Mouse (Mus musculus): Measurements from ENCODE around the gene Scamp2. TPM values are rescaled to one million over a fixed set of nuclear protein-coding genes. Genes with fewer than 3 reads are reported as not detected.

Scamp2 gene
- polyA plus RNA-seq, 1 experiment, result 79.2 TPM

DNA sequence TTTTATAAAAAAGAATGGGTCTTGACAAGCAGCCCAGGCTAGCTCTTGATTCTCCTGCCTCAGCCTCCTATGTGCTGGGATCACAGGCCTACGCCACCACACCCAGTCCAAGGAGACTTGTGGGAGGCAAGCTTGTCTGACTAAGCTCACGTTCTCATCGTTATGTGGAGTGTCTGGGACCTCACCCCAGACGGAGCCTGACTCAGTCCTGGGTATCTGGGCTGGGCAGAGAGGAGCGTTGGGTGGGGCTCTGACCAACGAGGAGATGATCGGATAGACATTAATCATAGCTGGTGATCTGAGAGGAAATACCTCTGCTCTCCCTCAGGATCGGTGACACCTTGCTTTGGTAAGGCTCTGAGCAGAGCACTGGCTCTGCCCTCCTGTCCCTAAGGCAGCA is 58.1 kb downstream of the Scamp2 start:
- Histone ChIP-seq H3K4me3 (ENCODE audit: extremely low read depth, insufficient read depth, insufficient read length) (no peak overlapping the region), H3K27me3 (ENCODE audit: control insufficient read depth, insufficient read depth, low read length) (no peaks in the 10 kb centered on the region), H3K27ac (ENCODE audit: insufficient read depth, low read length) (no peak overlapping the region), H3K36me3 (ENCODE audit: control insufficient read depth, insufficient read depth, low read length) (no peaks in the 10 kb centered on the region), H3K4me1 (ENCODE audit: control insufficient read depth, insufficient read depth, insufficient read length) (peaks cover 4% of the 10 kb centered on the region; the same call in 1 of the 2 replicates)
- 78% methylated on average over 8 of the region's 8 CpGs for WGBS
- DNase-seq (ENCODE audit: low read depth in 1 of 2, low spot score in 2 of 2), result no peak
- TF ChIP-seq POLR2A (IDR thresholded peaks at IDR 0.05; ENCODE audit: low read depth, low read length) (no peak), CTCF (IDR thresholded peaks at IDR 0.05; ENCODE audit: extremely low read depth, insufficient read depth, insufficient read length, insufficient replicate concordance) (no peak)

DNA sequence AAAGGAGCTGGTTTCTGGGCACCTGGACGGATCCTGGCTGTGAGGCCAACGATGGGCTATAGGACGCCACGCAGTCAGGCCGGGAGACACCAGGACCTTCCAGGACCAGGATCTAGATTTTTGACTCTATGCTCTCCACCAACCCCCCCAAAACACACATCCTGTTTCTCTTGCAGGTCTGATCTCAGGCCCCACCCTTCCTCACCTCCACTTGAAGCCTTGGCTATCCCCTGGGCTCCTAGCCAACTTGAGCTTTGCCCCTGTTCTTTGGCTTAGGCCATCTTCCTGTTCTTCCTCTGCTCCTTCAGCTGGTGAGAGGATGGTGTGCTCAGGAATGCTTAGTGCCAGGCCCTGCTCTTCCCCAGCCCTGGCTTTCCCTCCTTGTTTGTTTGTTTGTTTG is 59.9 kb downstream of the Scamp2 start, which contains the start of gene Lman1l:
TSS of gene Lman1l (minus strand) at position 101 of the 400 bp plus-strand sequence.
- H3K4me1 ChIP-seq (ENCODE audit: control insufficient read depth, insufficient read depth, insufficient read length), result peaks cover 4% of the 10 kb centered on the region; the same call in 1 of the 2 replicates

DNA sequence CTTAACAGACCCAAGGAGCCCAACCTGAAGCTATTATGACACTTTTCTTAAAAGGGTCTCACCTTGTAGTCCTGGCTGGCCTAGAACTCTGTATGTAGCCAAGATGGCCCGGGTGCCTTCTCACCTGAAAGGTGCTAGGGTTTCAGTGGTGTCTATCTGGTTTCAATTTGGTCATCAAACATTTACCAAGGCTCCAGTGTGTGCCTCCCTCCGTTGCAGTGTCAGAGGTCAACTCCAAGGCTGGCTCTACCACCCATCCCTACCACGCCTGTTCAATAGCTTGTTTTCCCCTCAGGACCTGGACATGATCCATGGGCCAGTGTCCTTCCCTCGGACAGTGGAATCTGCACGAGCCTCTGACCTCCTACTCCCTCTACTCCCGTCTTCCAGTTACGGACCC is 63.6 kb downstream of the Scamp2 start:
- DNase-seq (ENCODE audit: low read depth in 1 of 2, low spot score in 2 of 2), result no peak
- no peak overlapping the region for H3K27ac ChIP-seq (ENCODE audit: insufficient read depth, low read length)
- no peak for TF ChIP-seq CTCF (IDR thresholded peaks at IDR 0.05; ENCODE audit: extremely low read depth, insufficient read depth, insufficient read length, insufficient replicate concordance)
- TF ChIP-seq POLR2A (IDR thresholded peaks at IDR 0.05; ENCODE audit: low read depth, low read length), result no peak
- H3K27me3 ChIP-seq (ENCODE audit: control insufficient read depth, insufficient read depth, low read length), result no peaks in the 10 kb centered on the region
- 92% methylated on average over 7 of the region's 7 CpGs for WGBS
- no peak overlapping the region for H3K4me3 ChIP-seq (ENCODE audit: extremely low read depth, insufficient read depth, insufficient read length)
- H3K36me3 ChIP-seq (ENCODE audit: control insufficient read depth, insufficient read depth, low read length), result peaks cover 45% of the 10 kb centered on the region
- peaks cover 4% of the 10 kb centered on the region; the same call in 1 of the 2 replicates for H3K4me1 ChIP-seq (ENCODE audit: control insufficient read depth, insufficient read depth, insufficient read length)

More for the DNA sequence above, 59.9 kb downstream of the Scamp2 start, which contains the start of gene Lman1l:
- H3K36me3 ChIP-seq (ENCODE audit: control insufficient read depth, insufficient read depth, low read length), result peaks cover 11% of the 10 kb centered on the region
- DNase-seq (ENCODE audit: low read depth in 1 of 2, low spot score in 2 of 2), result no peak
- 90% methylated on average over 5 of the region's 5 CpGs for WGBS
- H3K4me3 ChIP-seq (ENCODE audit: extremely low read depth, insufficient read depth, insufficient read length), result no peak within 1 kb of the TSS
- TF ChIP-seq POLR2A (IDR thresholded peaks at IDR 0.05; ENCODE audit: low read depth, low read length) (no peak), CTCF (IDR thresholded peaks at IDR 0.05; ENCODE audit: extremely low read depth, insufficient read depth, insufficient read length, insufficient replicate concordance) (no peak)
- H3K27ac ChIP-seq (ENCODE audit: insufficient read depth, low read length), result no peak within 1 kb of the TSS
- no peaks in the 10 kb centered on the region for H3K27me3 ChIP-seq (ENCODE audit: control insufficient read depth, insufficient read depth, low read length)

DNA sequence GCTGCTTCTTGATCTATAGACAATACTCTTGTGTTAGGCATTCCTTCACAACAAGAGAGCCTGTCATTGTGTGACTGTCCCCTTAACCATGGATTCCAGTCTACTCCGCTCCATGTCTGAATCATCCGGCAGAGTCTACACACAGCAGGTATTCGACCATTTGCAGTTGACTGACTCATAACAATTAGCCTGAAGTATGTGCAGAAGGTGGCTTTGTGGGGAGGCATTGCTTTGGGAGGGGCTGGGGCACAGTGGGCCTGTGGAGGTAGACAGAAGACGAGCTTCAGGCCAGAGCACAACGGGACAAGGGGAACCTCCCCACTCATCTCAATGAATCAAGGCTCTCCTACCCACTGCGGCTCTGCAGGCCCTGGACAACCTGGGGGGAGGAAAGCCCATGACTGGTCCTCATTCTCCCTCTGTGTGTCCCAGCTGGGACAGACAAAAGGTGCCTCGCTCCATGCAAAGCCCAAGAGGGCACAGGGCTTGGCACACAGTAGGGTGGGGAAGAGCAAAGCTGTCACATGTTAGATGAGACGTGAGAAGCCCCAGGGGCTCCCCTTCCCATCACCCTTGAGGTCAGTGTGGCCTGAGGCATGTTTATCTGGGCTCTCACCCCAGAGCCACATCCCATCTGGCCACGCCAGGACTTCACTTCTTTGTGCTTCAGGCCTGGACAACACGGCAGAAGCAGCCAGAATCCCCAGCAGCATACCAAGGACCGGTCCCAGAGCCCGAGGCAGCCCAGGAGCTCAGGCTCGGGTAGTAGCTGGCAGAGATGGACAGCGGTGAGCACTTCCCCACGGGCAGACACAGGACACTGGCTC is 65.1 kb downstream of the Scamp2 start:
- Histone ChIP-seq H3K27ac (ENCODE audit: insufficient read depth, low read length) (no peak overlapping the region), H3K4me3 (ENCODE audit: extremely low read depth, insufficient read depth, insufficient read length) (no peak overlapping the region), H3K4me1 (ENCODE audit: control insufficient read depth, insufficient read depth, insufficient read length) (peaks cover 5% of the 10 kb centered on the region; the same call in 1 of the 2 replicates), H3K36me3 (ENCODE audit: control insufficient read depth, insufficient read depth, low read length) (peaks cover 60% of the 10 kb centered on the region), H3K27me3 (ENCODE audit: control insufficient read depth, insufficient read depth, low read length) (no peaks in the 10 kb centered on the region)
- WGBS, result 91% methylated on average over 15 of the region's 15 CpGs
- DNase-seq (ENCODE audit: low read depth in 1 of 2, low spot score in 2 of 2), result no peak
- no peak for TF ChIP-seq POLR2A (IDR thresholded peaks at IDR 0.05; ENCODE audit: low read depth, low read length)
- TF ChIP-seq CTCF (IDR thresholded peaks at IDR 0.05; ENCODE audit: extremely low read depth, insufficient read depth, insufficient read length, insufficient replicate concordance), result no peak

DNA sequence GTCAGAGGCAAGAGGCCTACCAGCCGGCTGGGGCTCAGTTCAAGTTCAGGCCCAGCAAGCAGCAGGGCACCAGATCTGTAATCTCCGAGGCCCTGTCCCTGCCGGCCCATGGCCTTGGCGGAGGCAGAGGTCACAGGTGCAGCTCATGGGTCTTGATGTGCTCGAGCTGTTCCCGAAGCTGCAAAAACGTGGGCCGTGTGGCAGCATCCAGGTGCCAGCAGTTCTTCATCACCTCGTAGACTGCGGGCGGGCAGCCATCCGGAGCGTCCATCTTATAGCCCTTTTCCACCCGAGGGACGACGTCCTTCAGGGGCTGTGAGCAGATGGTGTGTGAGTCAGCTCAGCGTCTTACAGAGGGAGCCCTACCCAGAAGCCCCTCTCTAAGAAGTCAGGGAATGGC is 66.4 kb downstream of the Scamp2 start:
- no peak for DNase-seq (ENCODE audit: low read depth in 1 of 2, low spot score in 2 of 2)
- WGBS, result 96% methylated on average over 17 of the region's 17 CpGs
- H3K4me1 ChIP-seq (ENCODE audit: control insufficient read depth, insufficient read depth, insufficient read length), result peaks cover 7% of the 10 kb centered on the region; the same call in 1 of the 2 replicates
- no peak for TF ChIP-seq CTCF (IDR thresholded peaks at IDR 0.05; ENCODE audit: extremely low read depth, insufficient read depth, insufficient read length, insufficient replicate concordance)
- no peak for TF ChIP-seq POLR2A (IDR thresholded peaks at IDR 0.05; ENCODE audit: low read depth, low read length)
- H3K4me3 ChIP-seq (ENCODE audit: extremely low read depth, insufficient read depth, insufficient read length), result no peak overlapping the region
- no peak overlapping the region for H3K27ac ChIP-seq (ENCODE audit: insufficient read depth, low read length)
- peaks cover 69% of the 10 kb centered on the region for H3K36me3 ChIP-seq (ENCODE audit: control insufficient read depth, insufficient read depth, low read length)
- H3K27me3 ChIP-seq (ENCODE audit: control insufficient read depth, insufficient read depth, low read length), result no peaks in the 10 kb centered on the region

DNA sequence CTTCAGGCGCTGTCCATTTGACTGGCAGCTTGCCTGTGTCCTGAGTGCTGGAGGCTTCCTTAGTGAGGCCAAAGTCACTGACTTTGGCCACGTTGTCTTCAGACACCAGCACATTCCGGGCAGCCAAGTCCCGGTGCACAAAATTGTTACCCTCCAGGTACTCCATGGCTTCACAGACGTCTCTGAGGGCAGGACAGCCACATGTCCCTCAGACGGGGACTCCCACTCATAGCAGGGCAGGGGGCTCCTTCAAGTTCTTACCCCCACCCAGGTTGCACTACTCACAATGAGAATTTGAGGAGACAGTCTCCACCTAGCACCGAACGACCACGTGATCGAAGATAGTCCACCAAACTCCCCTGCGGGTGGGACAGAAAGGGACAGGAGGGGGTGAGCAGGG is 67.1 kb downstream of the Scamp2 start:
- TF ChIP-seq POLR2A (IDR thresholded peaks at IDR 0.05; ENCODE audit: low read depth, low read length) (no peak), CTCF (IDR thresholded peaks at IDR 0.05; ENCODE audit: extremely low read depth, insufficient read depth, insufficient read length, insufficient replicate concordance) (no peak)
- no peak overlapping the region for H3K4me3 ChIP-seq (ENCODE audit: extremely low read depth, insufficient read depth, insufficient read length)
- WGBS, result 94% methylated on average over 11 of the region's 11 CpGs
- no peaks in the 10 kb centered on the region for H3K27me3 ChIP-seq (ENCODE audit: control insufficient read depth, insufficient read depth, low read length)
- peaks cover 70% of the 10 kb centered on the region for H3K36me3 ChIP-seq (ENCODE audit: control insufficient read depth, insufficient read depth, low read length)
- DNase-seq (ENCODE audit: low read depth in 1 of 2, low spot score in 2 of 2), result no peak
- H3K4me1 ChIP-seq (ENCODE audit: control insufficient read depth, insufficient read depth, insufficient read length), result peaks cover 8% of the 10 kb centered on the region; the same call in 1 of the 2 replicates
- no peak overlapping the region for H3K27ac ChIP-seq (ENCODE audit: insufficient read depth, low read length)

DNA sequence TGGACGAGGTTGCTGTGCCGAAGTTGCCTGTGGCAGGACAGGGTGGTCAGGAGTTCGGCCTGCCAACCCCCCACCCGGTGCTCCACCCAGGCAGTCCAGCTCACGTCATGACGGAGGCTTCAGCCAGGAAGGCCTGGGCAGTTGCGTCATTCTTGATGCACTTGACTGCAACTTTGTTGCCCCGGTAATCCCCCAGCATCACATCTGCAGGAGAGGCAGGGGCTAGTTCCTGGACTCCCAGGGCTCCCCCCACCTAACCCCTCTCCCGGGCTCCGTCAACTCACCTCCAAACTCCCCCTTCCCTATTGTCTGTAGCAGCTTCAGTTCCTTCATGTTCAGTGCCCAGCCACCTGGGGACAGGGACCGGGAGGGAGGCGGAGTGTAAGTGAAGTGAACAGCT is 68.0 kb downstream of the Scamp2 start:
- TF ChIP-seq POLR2A (IDR thresholded peaks at IDR 0.05; ENCODE audit: low read depth, low read length) (no peak), CTCF (IDR thresholded peaks at IDR 0.05; ENCODE audit: extremely low read depth, insufficient read depth, insufficient read length, insufficient replicate concordance) (no peak)
- H3K27ac ChIP-seq (ENCODE audit: insufficient read depth, low read length), result no peak overlapping the region; the same call in 1 of the 2 replicates
- no peak overlapping the region for H3K4me3 ChIP-seq (ENCODE audit: extremely low read depth, insufficient read depth, insufficient read length)
- H3K4me1 ChIP-seq (ENCODE audit: control insufficient read depth, insufficient read depth, insufficient read length), result peaks cover 17% of the 10 kb centered on the region; the same call in 1 of the 2 replicates
- H3K27me3 ChIP-seq (ENCODE audit: control insufficient read depth, insufficient read depth, low read length), result no peaks in the 10 kb centered on the region
- peaks cover 72% of the 10 kb centered on the region for H3K36me3 ChIP-seq (ENCODE audit: control insufficient read depth, insufficient read depth, low read length)
- WGBS, result 87% methylated on average over 12 of the region's 12 CpGs
- no peak for DNase-seq (ENCODE audit: low read depth in 1 of 2, low spot score in 2 of 2)

All from spleen, adult 2 months (tissue).